Mouse (Mus musculus) neural tube, embryonic 12.5 days (tissue): ENCODE data around the gene Cacnb2. TPM values are rescaled to one million over a fixed set of nuclear protein-coding genes. Genes with fewer than 3 reads are reported as not detected.

Experiments
- polyA plus RNA-seq: library from polyadenylated mRNA; unstranded; fragments of >200 nt; fragmentation: Nextera tagmentation; extraction: Ambion mirVana; gene quantifications from 2 replicates; pipeline ENCODE4 v1.2.1, GENCODE M21; 2016

Cacnb2 gene
- polyA plus RNA-seq, 1 experiment from 2014 or later = 1.7 TPM

Other genes with a start within 250 kb of the Cacnb2 start
- gene Slc39a12, start 214.8 kb upstream of the Cacnb2 start, polyA plus RNA-seq = 0.36 and 0.43 TPM in 2 replicates